9 mouse cellular contexts compared by ENCODE assay signal in the genomic region with DNA sequence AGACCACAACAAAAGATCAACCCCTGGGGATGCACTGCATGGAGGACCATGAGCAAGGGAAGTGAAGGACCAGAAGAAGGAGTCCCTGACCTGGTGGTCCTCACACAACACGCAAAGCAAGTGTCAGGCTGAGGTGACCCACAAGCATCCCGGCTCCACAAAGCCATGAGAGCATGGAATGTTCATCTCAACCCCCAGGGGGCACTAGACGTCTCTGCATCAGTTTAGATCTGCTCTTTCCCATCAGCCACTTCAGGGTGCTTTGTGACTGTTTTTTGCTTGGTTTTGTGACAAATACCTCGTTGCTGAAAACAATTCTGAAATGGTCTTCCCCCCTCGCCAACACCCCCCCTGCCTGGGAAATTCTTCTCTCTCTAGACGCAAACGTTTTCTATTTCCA. TPM values are rescaled to one million over a fixed set of nuclear protein-coding genes. Genes with fewer than 3 reads are reported as not detected.
DNase-seq lines count a peak whose midpoint lies in the region; ATAC-seq lines count a peak whose summit lies in the region.
"Had no signal": no experiment of that assay in that cellular context is flagged by ENCODE, and none has a peak within 500 bp of the region (broad histone marks: within the 10 kb centered on the region; RNA-seq: fewer than 3 reads in every experiment).

No protein-coding gene starts in this region.

- H3K9ac ChIP-seq in forebrain, embryonic 14.5 days (ENCODE audit: low read length), result peak overlapping the region; percentile 46

- H3K9me3 ChIP-seq in forebrain, embryonic 14.5 days (replicated peaks; ENCODE audit: control insufficient read depth, low read length), result no peaks in the 10 kb centered on the region

- peak; percentile 54 for DNase-seq in MN1 (ENCODE audit: low spot score)
- peak; percentile 90 for DNase-seq in forebrain, embryonic 14.5 days (ENCODE audit: low spot score)
- peak; percentile 75 for DNase-seq in heart, postnatal 4 days
- peak; percentile 67 to 76 for DNase-seq in layer of hippocampus, adult 8-10 months (ENCODE audit: low spot score in 2 of 2)
- peak; percentile 76 for DNase-seq in lung, postnatal 25 days (ENCODE audit: low spot score)
- DNase-seq in right cerebral cortex, adult 18-20 months, result peak; percentile 78

- H3K27me3 ChIP-seq in forebrain, embryonic 14.5 days (replicated peaks; ENCODE audit: control insufficient read depth, insufficient read depth, low read length), result no peaks in the 10 kb centered on the region

- H3K27ac ChIP-seq in forebrain, embryonic 14.5 days (ENCODE audit: low read depth, low read length), result no peak overlapping the region
- H3K27ac ChIP-seq: macrophage had no signal

- no peaks in the 10 kb centered on the region for H3K36me3 ChIP-seq in forebrain, embryonic 14.5 days (ENCODE audit: control insufficient read depth, insufficient read depth, low read length)

- WGBS in forebrain, embryonic 14.5 days, result 9% methylated on average over 7 of the region's 7 CpGs

- H3K4me2 ChIP-seq in forebrain, embryonic 14.5 days (ENCODE audit: low read length), result peak overlapping the region; percentile 35

- ATAC-seq in cerebellum, adult (ENCODE audit: insufficient number of reproducible peaks, low FRiP score, low TSS enrichment), result peak; percentile 82; the same call in 1 of the 2 replicates
- ATAC-seq in forebrain, embryonic 14.5 days, result peak; percentile 82
- ATAC-seq in inflammation-experienced regulatory T-cells, adult 6 months, result no peak

- no peaks in the 10 kb centered on the region for H3K4me1 ChIP-seq in forebrain, embryonic 14.5 days (ENCODE audit: control insufficient read depth, insufficient read depth, low read length)

- H3K4me3 ChIP-seq in forebrain, embryonic 14.5 days (ENCODE audit: low read depth, low read length), result no peak overlapping the region

RNA-seq across cellular contexts. Expression of gene Pde9a, which starts 8.0 kb away (rescaled TPM):
- 60.7 and 68.5 TPM in 2 replicates for polyA plus RNA-seq in forebrain, embryonic 14.5 days (2014; fragmentation: Nextera tagmentation; extraction: Ambion mirVana)
- total RNA-seq in heart, postnatal 4 days (2021), result 10 to 100 TPM in 1 of 2 experiments, 1 to 10 TPM in 1; 9.2 to 11.3 TPM
- 10 to 100 TPM; 22.5 to 35.1 (median 28.4) TPM for total RNA-seq in layer of hippocampus, adult 8-10 months (2022)
- polyA plus RNA-seq in inflammation-experienced regulatory T-cells, adult 6 months (2017; shearing (Covaris generic)), result not detected
- polyA plus RNA-seq: macrophage had no signal
